Mouse (Mus musculus) spleen, adult 12 weeks (tissue): Measurements from ENCODE around the gene Maml1.

Experiments used
- DNase-seq: peaks from one replicate; pipeline ENCODE4 v3.0.0; 2022; ENCODE audit warnings: low spot score

Gene Maml1

GRCm38 (mm10) chr11:50238821-50239791 lies 53.0 kb downstream of the Maml1 start:
- DNase-seq: no peak

GRCm38 (mm10) chr11:50238324-50238723 lies 53.8 kb downstream of the Maml1 start, which contains the start of gene Ltc4s:
TSS of gene Ltc4s (minus strand) at chr11:50238616.
- DNase-seq: no peak

GRCm38 (mm10) chr11:50236937-50237835 lies 54.9 kb downstream of the Maml1 start:
- DNase-seq: no peak

GRCm38 (mm10) chr11:50236540-50236936 lies 55.6 kb downstream of the Maml1 start:
- peak; percentile 82 for DNase-seq

- DNase-seq: no peak
These were observed 57.5 kb downstream of the Maml1 start for GRCm38 (mm10) chr11:50234606-50235005.

- DNase-seq: no peak
These were observed 58.1 kb downstream of the Maml1 start for GRCm38 (mm10) chr11:50233993-50234392.

GRCm38 (mm10) chr11:50233022-50233421 lies 59.1 kb downstream of the Maml1 start:
- DNase-seq: no peak

GRCm38 (mm10) chr11:50231411-50231810 lies 60.7 kb downstream of the Maml1 start:
- DNase-seq: no peak

GRCm38 (mm10) chr11:50230481-50231304 lies 61.4 kb downstream of the Maml1 start:
- no peak for DNase-seq

GRCm38 (mm10) chr11:50229252-50229910 lies 62.7 kb downstream of the Maml1 start:
- DNase-seq: no peak

GRCm38 (mm10) chr11:50228772-50229171 lies 63.3 kb downstream of the Maml1 start:
- no peak for DNase-seq

GRCm38 (mm10) chr11:50227736-50228135 lies 64.4 kb downstream of the Maml1 start:
- no peak for DNase-seq

- no peak for DNase-seq
These were observed 64.9 kb downstream of the Maml1 start for GRCm38 (mm10) chr11:50227226-50227625.

GRCm38 (mm10) chr11:50226406-50226805 lies 65.7 kb downstream of the Maml1 start:
- no peak for DNase-seq

- DNase-seq: peak; percentile 42
These were observed 66.3 kb downstream of the Maml1 start for GRCm38 (mm10) chr11:50225611-50226378.

- peak; percentile 83 for DNase-seq
These were observed 67.2 kb downstream of the Maml1 start for GRCm38 (mm10) chr11:50224671-50225530.

GRCm38 (mm10) chr11:50223783-50224662 lies 68.1 kb downstream of the Maml1 start:
- no peak for DNase-seq

GRCm38 (mm10) chr11:50222559-50223276 lies 69.4 kb downstream of the Maml1 start:
- DNase-seq: no peak
